Mouse (Mus musculus): ENCODE measurements around the gene 1700016K19Rik. TPM values are rescaled to one million over a fixed set of nuclear protein-coding genes. Genes with fewer than 3 reads are reported as not detected.
"Not testable (repeated sequence)": the region's sequence is repeated elsewhere in the genome, so short reads cannot be mapped to it uniquely, and the experiment has no call there.

1700016K19Rik gene
- polyA plus RNA-seq, 1 experiment from 2014 or later: 0.93 TPM

- Histone ChIP-seq H3K4me3 (ENCODE audit: low read length) (no peak overlapping the region), H3K27ac (ENCODE audit: low read length) (no peak overlapping the region), H3K9ac (ENCODE audit: low read length) (no peak overlapping the region), H3K36me3 (ENCODE audit: control insufficient read depth, insufficient read depth) (no peaks in the 10 kb centered on the region), H3K27me3 (ENCODE audit: control insufficient read depth, insufficient read depth, low read length) (peaks cover 5% of the 10 kb centered on the region; the same call in 1 of the 2 replicates), H3K9me3 (replicated peaks; ENCODE audit: control insufficient read depth, low read length) (no peaks in the 10 kb centered on the region), H3K4me2 (ENCODE audit: low read depth, low read length) (no peak overlapping the region), H3K4me1 (ENCODE audit: control insufficient read depth, insufficient read depth, low read length) (peaks cover 3% of the 10 kb centered on the region; the same call in 1 of the 2 replicates)
- no peak for ATAC-seq (replicated peaks; ENCODE audit: extremely low read depth, insufficient read depth, low FRiP score)
- 74% methylated on average over 5 of the region's 5 CpGs for WGBS
These were observed 989 bp downstream of the 1700016K19Rik start for GRCm38 (mm10) chr11:76000701-76001100.

GRCm38 (mm10) chr11:76001237-76001878 lies 1.6 kb downstream of the 1700016K19Rik start:
- Histone ChIP-seq H3K27ac (ENCODE audit: low read length) (no peak overlapping the region), H3K9me3 (replicated peaks; ENCODE audit: control insufficient read depth, low read length) (no peaks in the 10 kb centered on the region)
- ATAC-seq (replicated peaks; ENCODE audit: extremely low read depth, insufficient read depth, low FRiP score): no peak

GRCm38 (mm10) chr11:76004276-76004675 lies 4.6 kb downstream of the 1700016K19Rik start:
- not testable (repeated sequence) for H3K4me2 ChIP-seq (ENCODE audit: low read depth, low read length); ATAC-seq (replicated peaks; ENCODE audit: extremely low read depth, insufficient read depth, low FRiP score); H3K4me3 ChIP-seq (ENCODE audit: low read length); H3K27ac ChIP-seq (ENCODE audit: low read length); H3K36me3 ChIP-seq (ENCODE audit: control insufficient read depth, insufficient read depth); H3K9ac ChIP-seq (ENCODE audit: low read length); H3K9me3 ChIP-seq (replicated peaks; ENCODE audit: control insufficient read depth, low read length); H3K27me3 ChIP-seq (ENCODE audit: control insufficient read depth, insufficient read depth, low read length); H3K4me1 ChIP-seq (ENCODE audit: control insufficient read depth, insufficient read depth, low read length)
- WGBS: 91% methylated on average over 7 of the region's 7 CpGs

More at GRCm38 (mm10) chr11:76001237-76001878, 1.6 kb downstream of the 1700016K19Rik start:
- Histone ChIP-seq H3K4me1 (ENCODE audit: control insufficient read depth, insufficient read depth, low read length) (peaks cover 3% of the 10 kb centered on the region; the same call in 1 of the 2 replicates), H3K27me3 (ENCODE audit: control insufficient read depth, insufficient read depth, low read length) (peaks cover 5% of the 10 kb centered on the region; the same call in 1 of the 2 replicates), H3K4me2 (ENCODE audit: low read depth, low read length) (no peak overlapping the region), H3K36me3 (ENCODE audit: control insufficient read depth, insufficient read depth) (no peaks in the 10 kb centered on the region), H3K4me3 (ENCODE audit: low read length) (no peak overlapping the region), H3K9ac (ENCODE audit: low read length) (no peak overlapping the region)
- 39% methylated on average over 3 of the region's 3 CpGs for WGBS

- no peaks in the 10 kb centered on the region for H3K36me3 ChIP-seq (ENCODE audit: control insufficient read depth, insufficient read depth)
- WGBS: 85% methylated on average over 2 of the region's 2 CpGs
- no peak overlapping the region for H3K4me2 ChIP-seq (ENCODE audit: low read depth, low read length)
- no peaks in the 10 kb centered on the region for H3K4me1 ChIP-seq (ENCODE audit: control insufficient read depth, insufficient read depth, low read length)
- no peak overlapping the region for H3K9ac ChIP-seq (ENCODE audit: low read length)
- H3K4me3 ChIP-seq (ENCODE audit: low read length): no peak overlapping the region
- H3K9me3 ChIP-seq (replicated peaks; ENCODE audit: control insufficient read depth, low read length): no peaks in the 10 kb centered on the region
- no peaks in the 10 kb centered on the region for H3K27me3 ChIP-seq (ENCODE audit: control insufficient read depth, insufficient read depth, low read length)
- ATAC-seq (replicated peaks; ENCODE audit: extremely low read depth, insufficient read depth, low FRiP score): no peak
- H3K27ac ChIP-seq (ENCODE audit: low read length): no peak overlapping the region
These were observed 8.4 kb downstream of the 1700016K19Rik start for GRCm38 (mm10) chr11:76008162-76008561.

GRCm38 (mm10) chr11:76009101-76009500 lies 9.4 kb downstream of the 1700016K19Rik start:
- Histone ChIP-seq H3K4me1 (ENCODE audit: control insufficient read depth, insufficient read depth, low read length) (no peaks in the 10 kb centered on the region), H3K9me3 (replicated peaks; ENCODE audit: control insufficient read depth, low read length) (no peaks in the 10 kb centered on the region), H3K9ac (ENCODE audit: low read length) (no peak overlapping the region), H3K4me2 (ENCODE audit: low read depth, low read length) (no peak overlapping the region), H3K27ac (ENCODE audit: low read length) (no peak overlapping the region), H3K4me3 (ENCODE audit: low read length) (no peak overlapping the region), H3K36me3 (ENCODE audit: control insufficient read depth, insufficient read depth) (no peaks in the 10 kb centered on the region), H3K27me3 (ENCODE audit: control insufficient read depth, insufficient read depth, low read length) (no peaks in the 10 kb centered on the region)
- WGBS: 70% methylated on average over 6 of the region's 6 CpGs
- ATAC-seq (replicated peaks; ENCODE audit: extremely low read depth, insufficient read depth, low FRiP score): no peak

GRCm38 (mm10) chr11:76010838-76011624 lies 11.3 kb downstream of the 1700016K19Rik start:
- 51% methylated on average over 9 of the region's 9 CpGs for WGBS
- Histone ChIP-seq H3K4me1 (ENCODE audit: control insufficient read depth, insufficient read depth, low read length) (no peaks in the 10 kb centered on the region), H3K4me3 (ENCODE audit: low read length) (no peak overlapping the region), H3K36me3 (ENCODE audit: control insufficient read depth, insufficient read depth) (no peaks in the 10 kb centered on the region), H3K9me3 (replicated peaks; ENCODE audit: control insufficient read depth, low read length) (no peaks in the 10 kb centered on the region), H3K9ac (ENCODE audit: low read length) (no peak overlapping the region), H3K27me3 (ENCODE audit: control insufficient read depth, insufficient read depth, low read length) (no peaks in the 10 kb centered on the region), H3K27ac (ENCODE audit: low read length) (no peak overlapping the region), H3K4me2 (ENCODE audit: low read depth, low read length) (no peak overlapping the region)
- no peak for ATAC-seq (replicated peaks; ENCODE audit: extremely low read depth, insufficient read depth, low FRiP score)

- Histone ChIP-seq H3K4me1 (ENCODE audit: control insufficient read depth, insufficient read depth, low read length) (no peaks in the 10 kb centered on the region), H3K36me3 (ENCODE audit: control insufficient read depth, insufficient read depth) (0 out of 2 replicates have a peak, but pooled peaks cover 2% of the 10 kb centered on the region), H3K4me2 (ENCODE audit: low read depth, low read length) (no peak overlapping the region), H3K27me3 (ENCODE audit: control insufficient read depth, insufficient read depth, low read length) (no peaks in the 10 kb centered on the region), H3K4me3 (ENCODE audit: low read length) (no peak overlapping the region), H3K27ac (ENCODE audit: low read length) (no peak overlapping the region), H3K9ac (ENCODE audit: low read length) (no peak overlapping the region), H3K9me3 (replicated peaks; ENCODE audit: control insufficient read depth, low read length) (no peaks in the 10 kb centered on the region)
- no peak for ATAC-seq (replicated peaks; ENCODE audit: extremely low read depth, insufficient read depth, low FRiP score)
- WGBS: 79% methylated on average over 6 of the region's 6 CpGs
These were observed 15.5 kb downstream of the 1700016K19Rik start for GRCm38 (mm10) chr11:76015251-76015650.

- WGBS: 75% methylated on average over 4 of the region's 4 CpGs
- Histone ChIP-seq H3K4me3 (ENCODE audit: low read length) (no peak overlapping the region), H3K4me2 (ENCODE audit: low read depth, low read length) (no peak overlapping the region), H3K36me3 (ENCODE audit: control insufficient read depth, insufficient read depth) (0 out of 2 replicates have a peak, but pooled peaks cover 2% of the 10 kb centered on the region), H3K4me1 (ENCODE audit: control insufficient read depth, insufficient read depth, low read length) (no peaks in the 10 kb centered on the region), H3K27ac (ENCODE audit: low read length) (no peak overlapping the region), H3K9ac (ENCODE audit: low read length) (no peak overlapping the region), H3K9me3 (replicated peaks; ENCODE audit: control insufficient read depth, low read length) (no peaks in the 10 kb centered on the region), H3K27me3 (ENCODE audit: control insufficient read depth, insufficient read depth, low read length) (no peaks in the 10 kb centered on the region)
- no peak for ATAC-seq (replicated peaks; ENCODE audit: extremely low read depth, insufficient read depth, low FRiP score)
These were observed 16.1 kb downstream of the 1700016K19Rik start for GRCm38 (mm10) chr11:76015814-76016213.

- WGBS: 79% methylated on average over 4 of the region's 4 CpGs
- no peak overlapping the region for H3K4me2 ChIP-seq (ENCODE audit: low read depth, low read length)
- 0 out of 2 replicates have a peak, but pooled peaks cover 2% of the 10 kb centered on the region for H3K36me3 ChIP-seq (ENCODE audit: control insufficient read depth, insufficient read depth)
- H3K9me3 ChIP-seq (replicated peaks; ENCODE audit: control insufficient read depth, low read length): no peaks in the 10 kb centered on the region
- H3K4me1 ChIP-seq (ENCODE audit: control insufficient read depth, insufficient read depth, low read length): no peaks in the 10 kb centered on the region
- H3K27me3 ChIP-seq (ENCODE audit: control insufficient read depth, insufficient read depth, low read length): no peaks in the 10 kb centered on the region
- H3K9ac ChIP-seq (ENCODE audit: low read length): no peak overlapping the region
- no peak overlapping the region for H3K4me3 ChIP-seq (ENCODE audit: low read length)
- no peak for ATAC-seq (replicated peaks; ENCODE audit: extremely low read depth, insufficient read depth, low FRiP score)
- no peak overlapping the region for H3K27ac ChIP-seq (ENCODE audit: low read length)
These were observed 20.2 kb downstream of the 1700016K19Rik start for GRCm38 (mm10) chr11:76019879-76020278.
